Mouse (Mus musculus) myocyte (in vitro differentiated cells): ENCODE measurements around the gene Eya3.

Source experiments
- CEBPB ChIP-seq: IDR thresholded peaks from 2 replicates; pipeline ENCODE4 v1.6.1; 2011; ENCODE audit warnings: mild to moderate bottlenecking, moderate library complexity; ENCODE audit not compliant: poor library complexity, insufficient read depth, severe bottlenecking
- E2F4 ChIP-seq: IDR thresholded peaks from one replicate; pipeline ENCODE4 v1.6.1; 2011; ENCODE audit warnings: mild to moderate bottlenecking, control low read depth, moderate library complexity; ENCODE audit not compliant: insufficient read depth
- MAX ChIP-seq: IDR thresholded peaks from one replicate; pipeline ENCODE4 v1.6.1; 2011; ENCODE audit warnings: low read depth, mild to moderate bottlenecking, control low read depth
- MYOD1 ChIP-seq, 3 experiments: IDR thresholded peaks; one replicate each; pipeline ENCODE4 v1.6.1; 2011; ENCODE audit warnings: control low read depth in 2 of 3, low read depth in 2 of 3, mild to moderate bottlenecking in 2 of 3, moderate library complexity in 1 of 3; ENCODE audit not compliant: insufficient read length in 2 of 3, control insufficient read depth in 1 of 3
- MYOG ChIP-seq, 3 experiments: IDR thresholded peaks; one replicate each; pipeline ENCODE4 v1.6.1; 2011; ENCODE audit warnings: control low read depth in 2 of 3, low read depth in 2 of 3, mild to moderate bottlenecking in 2 of 3; ENCODE audit not compliant: insufficient read length in 2 of 3, control insufficient read depth in 1 of 3, insufficient read depth in 1 of 3
- POLR2A ChIP-seq: IDR thresholded peaks from one replicate; pipeline ENCODE4 v1.6.1; 2011; ENCODE audit warnings: low read depth, mild to moderate bottlenecking, control low read depth, moderate library complexity; ENCODE audit not compliant: insufficient read length
- REST ChIP-seq: IDR thresholded peaks from one replicate; pipeline ENCODE4 v1.6.1; 2011; ENCODE audit warnings: mild to moderate bottlenecking, control low read depth, moderate library complexity; ENCODE audit not compliant: insufficient read depth, insufficient read length
- SRF ChIP-seq: IDR thresholded peaks from one replicate; pipeline ENCODE4 v1.6.1; 2011; ENCODE audit warnings: low read depth; ENCODE audit not compliant: control insufficient read depth, insufficient read length
- TCF12 ChIP-seq: IDR thresholded peaks from one replicate; pipeline ENCODE4 v1.6.1; 2011; ENCODE audit warnings: mild to moderate bottlenecking, control low read depth; ENCODE audit not compliant: poor library complexity, insufficient read depth, severe bottlenecking
- TCF3 ChIP-seq: IDR thresholded peaks from one replicate; pipeline ENCODE4 v1.6.1; 2011; ENCODE audit warnings: low read depth, control low read depth; ENCODE audit not compliant: insufficient read length
- USF1 ChIP-seq: IDR thresholded peaks from one replicate; pipeline ENCODE4 v1.6.1; 2011; ENCODE audit warnings: low read depth, mild to moderate bottlenecking, control low read depth, moderate library complexity

DNA sequence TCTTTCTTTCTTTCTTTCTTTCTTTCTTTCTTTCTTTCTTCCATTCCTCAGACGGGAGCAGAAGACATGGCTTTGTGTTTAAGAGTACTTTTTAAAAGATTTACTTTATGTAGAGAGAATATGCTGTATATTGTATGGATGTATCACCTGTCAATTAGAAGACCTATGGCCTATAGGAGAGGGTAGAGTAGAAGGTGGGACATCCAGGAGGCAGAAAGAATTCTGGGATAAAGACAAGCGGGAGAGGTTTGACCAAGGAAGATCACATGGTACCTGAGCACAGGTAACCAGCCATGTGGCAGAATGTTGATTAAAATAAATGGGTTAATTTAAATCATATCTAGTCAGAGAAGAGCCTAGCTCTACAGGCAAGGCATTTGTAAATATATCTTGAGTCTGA lies 96.0 kb downstream of the Eya3 start:
- TF ChIP-seq MYOG (IDR thresholded peaks at IDR 0.05; ENCODE audit: control insufficient read depth in 1 of 3, insufficient read depth in 1 of 3, insufficient read length in 2 of 3, low read depth in 2 of 3) (no peak), USF1 (no peak), MYOD1 (IDR thresholded peaks at IDR 0.05; ENCODE audit: control insufficient read depth in 1 of 3, insufficient read length in 2 of 3, low read depth in 2 of 3) (no peak), E2F4 (no peak), POLR2A (no peak), MAX (no peak), CEBPB (no peak), TCF3 (no peak), REST (no peak), TCF12 (no peak), SRF (no peak)
